Mouse (Mus musculus) thymus, adult 2 months (tissue): ENCODE measurements at regions not wholly inside any gene's neighbourhood (a gene's known extent, or its start where the extent isn't known, plus 50 kb on each side); places are given as distances from the start of the nearest gene placed in this dataset.
"Not testable (repeated sequence)": the region's sequence is repeated elsewhere in the genome, so short reads cannot be mapped to it uniquely, and the experiment has no call there.

ENCODE experiments used
- DNase-seq: peaks from one replicate; pipeline ENCODE4 v3.0.0; 2021
- H3K27ac ChIP-seq: fragments of 200-500 bp; 2 replicates; pipeline ENCODE4 v1.5.1; 2012; ENCODE audit warnings: low read length, control low read depth; ENCODE audit not compliant: control insufficient read depth, insufficient read depth
- H3K27me3 ChIP-seq: fragments of 200-500 bp; 2 replicates; pipeline ENCODE4 v1.6.1; 2012; ENCODE audit warnings: mild to moderate bottlenecking, low read length, moderate library complexity, mixed read lengths; ENCODE audit not compliant: control insufficient read depth, insufficient read depth
- H3K36me3 ChIP-seq: fragments of 200-500 bp; 2 replicates; pipeline ENCODE4 v1.6.1; 2012; ENCODE audit warnings: mild to moderate bottlenecking, low read length, moderate library complexity; ENCODE audit not compliant: control insufficient read depth, insufficient read depth
- H3K4me1 ChIP-seq: fragments of 200-500 bp; replicated peaks from 2 replicates; pipeline ENCODE4 v1.6.1; 2012; ENCODE audit warnings: low read length; ENCODE audit not compliant: control insufficient read depth, insufficient read depth
- H3K4me3 ChIP-seq: fragments of 200-500 bp; 2 replicates; pipeline ENCODE4 v1.5.1; 2012; ENCODE audit warnings: mild to moderate bottlenecking, low read length, control low read depth, moderate library complexity; ENCODE audit not compliant: control insufficient read depth, insufficient read depth
- CTCF ChIP-seq: fragments of 200-500 bp; IDR thresholded peaks from 2 replicates; pipeline ENCODE4 v1.5.1; 2012; ENCODE audit warnings: mild to moderate bottlenecking, control low read depth, low read length, moderate library complexity, borderline replicate concordance; ENCODE audit not compliant: control insufficient read depth, poor library complexity, insufficient read depth; ENCODE audit errors: extremely low read depth
- POLR2A ChIP-seq: fragments of 200-500 bp; IDR thresholded peaks from 2 replicates; pipeline ENCODE4 v1.6.1; 2012; ENCODE audit warnings: mild to moderate bottlenecking, low read length, control low read depth, moderate library complexity; ENCODE audit not compliant: control insufficient read depth, poor library complexity, insufficient read depth; ENCODE audit errors: extremely low read depth
- WGBS: fragments of 180-500 bp; shearing (Covaris S2); methylation state at CpG from one replicate; pipeline ENCODE4 v1.1.7; 2018; 5-methylcytosine and 5-hydroxymethylcytosine counted together

- no peak for DNase-seq
- TF ChIP-seq POLR2A (no peak), CTCF (no peak)
These were observed 77.6 kb upstream of the Fam174b start for GRCm38 (mm10) chr7:73662536-73662935.

GRCm38 (mm10) chr7:73661901-73662300 lies 78.2 kb upstream of the Fam174b start:
- DNase-seq, result no peak
- no peak for TF ChIP-seq CTCF

More at GRCm38 (mm10) chr7:73662536-73662935, 77.6 kb upstream of the Fam174b start:
- H3K4me1 ChIP-seq, result peaks cover 2% of the 10 kb centered on the region; the same call in 1 of the 2 replicates
- no peak overlapping the region for H3K4me3 ChIP-seq
- WGBS, result 96% methylated on average over 9 of the region's 9 CpGs
- H3K27me3 ChIP-seq, result no peaks in the 10 kb centered on the region
- H3K36me3 ChIP-seq, result no peaks in the 10 kb centered on the region
- H3K27ac ChIP-seq, result no peak overlapping the region

GRCm38 (mm10) chr7:73659551-73659950 lies 80.6 kb upstream of the Fam174b start:
- no peak overlapping the region for H3K4me3 ChIP-seq
- H3K27me3 ChIP-seq, result no peaks in the 10 kb centered on the region
- DNase-seq, result no peak
- peaks cover 2% of the 10 kb centered on the region; the same call in 1 of the 2 replicates for H3K4me1 ChIP-seq
- TF ChIP-seq CTCF (no peak), POLR2A (no peak)
- no peak overlapping the region for H3K27ac ChIP-seq
- WGBS, result 56% methylated on average over 5 of the region's 5 CpGs
- no peaks in the 10 kb centered on the region for H3K36me3 ChIP-seq

More at GRCm38 (mm10) chr7:73661901-73662300, 78.2 kb upstream of the Fam174b start:
- H3K27me3 ChIP-seq, result no peaks in the 10 kb centered on the region
- no peak overlapping the region for H3K4me3 ChIP-seq
- no peak overlapping the region for H3K27ac ChIP-seq
- H3K36me3 ChIP-seq, result no peaks in the 10 kb centered on the region
- WGBS, result 91% methylated on average over 3 of the region's 3 CpGs
- H3K4me1 ChIP-seq, result peaks cover 2% of the 10 kb centered on the region; the same call in 1 of the 2 replicates

GRCm38 (mm10) chr7:73657283-73657682 lies 82.8 kb upstream of the Fam174b start:
- 59% methylated on average over 7 of the region's 7 CpGs for WGBS
- TF ChIP-seq POLR2A (no peak), CTCF (no peak)
- no peak overlapping the region for H3K27ac ChIP-seq
- H3K4me3 ChIP-seq, result no peak overlapping the region
- H3K27me3 ChIP-seq, result no peaks in the 10 kb centered on the region
- DNase-seq, result no peak
- peaks cover 2% of the 10 kb centered on the region; the same call in 1 of the 2 replicates for H3K4me1 ChIP-seq
- H3K36me3 ChIP-seq, result no peaks in the 10 kb centered on the region

GRCm38 (mm10) chr7:73656424-73656795 lies 83.7 kb upstream of the Fam174b start:
- 97% methylated on average over 16 of the region's 16 CpGs for WGBS
- H3K36me3 ChIP-seq, DNase-seq, H3K27me3 ChIP-seq, H3K4me3 ChIP-seq, H3K27ac ChIP-seq, H3K4me1 ChIP-seq: not testable (repeated sequence)

GRCm38 (mm10) chr7:73655787-73656423 lies 84.2 kb upstream of the Fam174b start:
- TF ChIP-seq POLR2A (no peak), CTCF (no peak)
- Histone ChIP-seq H3K4me1 (peaks cover 2% of the 10 kb centered on the region; the same call in 1 of the 2 replicates), H3K27ac (no peak overlapping the region), H3K4me3 (no peak overlapping the region), H3K27me3 (no peaks in the 10 kb centered on the region), H3K36me3 (no peaks in the 10 kb centered on the region)
- DNase-seq, result peak; percentile 65
- 25% methylated on average over 5 of the region's 5 CpGs for WGBS
